Mouse (Mus musculus): ENCODE measurements around the gene Kansl1.

Kansl1 gene

GRCm38 (mm10) chr11:104439703-104440102 lies 29.0 kb downstream of the Kansl1 start:
- no peak for DNase-seq (ENCODE audit: low spot score)

GRCm38 (mm10) chr11:104438450-104438849 lies 30.2 kb downstream of the Kansl1 start:
- DNase-seq (ENCODE audit: low spot score) = no peak

GRCm38 (mm10) chr11:104436394-104436954 lies 32.2 kb downstream of the Kansl1 start:
- no peak for DNase-seq (ENCODE audit: low spot score)

GRCm38 (mm10) chr11:104435753-104436152 lies 32.9 kb downstream of the Kansl1 start:
- no peak for DNase-seq (ENCODE audit: low spot score)

- DNase-seq (ENCODE audit: low spot score) = no peak
These were observed 33.5 kb downstream of the Kansl1 start for GRCm38 (mm10) chr11:104435141-104435540.

GRCm38 (mm10) chr11:104432251-104432650 lies 36.4 kb downstream of the Kansl1 start:
- DNase-seq (ENCODE audit: low spot score) = no peak

- DNase-seq (ENCODE audit: low spot score) = no peak
These were observed 36.9 kb downstream of the Kansl1 start for GRCm38 (mm10) chr11:104431807-104432206.

- DNase-seq (ENCODE audit: low spot score) = peak; percentile 92
These were observed 43.8 kb downstream of the Kansl1 start for GRCm38 (mm10) chr11:104424727-104425416.

- DNase-seq (ENCODE audit: low spot score) = no peak
These were observed 56.4 kb downstream of the Kansl1 start for GRCm38 (mm10) chr11:104412254-104412653.

- no peak for DNase-seq (ENCODE audit: low spot score)
These were observed 61.3 kb downstream of the Kansl1 start for GRCm38 (mm10) chr11:104407391-104407790.

- DNase-seq (ENCODE audit: low spot score) = no peak
These were observed 67.7 kb downstream of the Kansl1 start for GRCm38 (mm10) chr11:104400961-104401360.

- DNase-seq (ENCODE audit: low spot score) = no peak
These were observed 69.0 kb downstream of the Kansl1 start for GRCm38 (mm10) chr11:104399459-104400216.

GRCm38 (mm10) chr11:104395648-104396047 lies 73.0 kb downstream of the Kansl1 start:
- no peak for DNase-seq (ENCODE audit: low spot score)

GRCm38 (mm10) chr11:104393196-104393595 lies 75.5 kb downstream of the Kansl1 start:
- DNase-seq (ENCODE audit: low spot score) = no peak

- DNase-seq (ENCODE audit: low spot score) = no peak
These were observed 76.5 kb downstream of the Kansl1 start for GRCm38 (mm10) chr11:104392153-104392552.

- DNase-seq (ENCODE audit: low spot score) = no peak
These were observed 81.4 kb downstream of the Kansl1 start for GRCm38 (mm10) chr11:104387284-104387683.

GRCm38 (mm10) chr11:104386595-104386994 lies 82.1 kb downstream of the Kansl1 start:
- DNase-seq (ENCODE audit: low spot score) = no peak

- DNase-seq (ENCODE audit: low spot score) = no peak
These were observed 85.4 kb downstream of the Kansl1 start for GRCm38 (mm10) chr11:104383167-104383810.

- DNase-seq (ENCODE audit: low spot score) = peak; percentile 51
These were observed 86.8 kb downstream of the Kansl1 start for GRCm38 (mm10) chr11:104381887-104382286.

- DNase-seq (ENCODE audit: low spot score) = peak; percentile 34
These were observed 89.0 kb downstream of the Kansl1 start for GRCm38 (mm10) chr11:104379635-104380034.

- no peak for DNase-seq (ENCODE audit: low spot score)
These were observed 92.4 kb downstream of the Kansl1 start for GRCm38 (mm10) chr11:104376291-104376690.

- DNase-seq (ENCODE audit: low spot score) = no peak
These were observed 101.0 kb downstream of the Kansl1 start for GRCm38 (mm10) chr11:104367486-104368190.

All from T-cell, adult 2 months (primary cell).